Mouse (Mus musculus): ENCODE measurements around the gene Ptcd3. TPM values are rescaled to one million over a fixed set of nuclear protein-coding genes. Genes with fewer than 3 reads are reported as not detected.
A peak's percentile ranks its signal among the peaks of the same experiment; 100 is the strongest.
"Not testable (repeated sequence)": the region's sequence is repeated elsewhere in the genome, so short reads cannot be mapped to it uniquely, and the experiment has no call there.

Ptcd3 gene
- polyA plus RNA-seq, 1 experiment: 0.28 TPM

DNA sequence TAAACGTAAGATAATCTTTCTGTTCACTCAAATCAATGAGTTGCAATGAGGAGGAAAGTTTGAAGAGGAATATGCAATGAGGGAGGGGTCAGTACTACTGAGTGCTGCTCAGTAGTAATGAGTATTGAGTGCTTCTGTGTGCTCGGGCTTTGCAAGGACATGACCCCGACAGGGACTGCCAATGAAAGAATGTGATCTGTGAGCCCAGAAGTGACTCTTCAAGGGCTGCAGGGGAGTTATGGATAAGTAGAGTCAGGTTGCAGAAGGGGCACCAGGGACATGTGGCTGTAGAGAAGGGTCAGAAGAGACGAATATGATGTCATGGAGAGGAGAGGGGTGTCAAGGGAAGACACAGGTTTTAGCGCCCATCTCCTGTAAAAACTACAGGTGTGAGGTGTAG is 23.8 kb upstream of the Ptcd3 start:
- H3K9me3 ChIP-seq (ENCODE audit: control insufficient read depth, low read length): no peaks in the 10 kb centered on the region
- peaks cover 91% of the 10 kb centered on the region for H3K36me3 ChIP-seq (ENCODE audit: control insufficient read depth)
- H3K4me3 ChIP-seq (replicated peaks): no peak overlapping the region
- H3K4me1 ChIP-seq (ENCODE audit: control insufficient read depth): no peaks in the 10 kb centered on the region
- no peak for TF ChIP-seq TAL1 (IDR thresholded peaks at IDR 0.05; ENCODE audit: low read length)
- no peaks in the 10 kb centered on the region for H3K27me3 ChIP-seq (ENCODE audit: control insufficient read depth)

DNA sequence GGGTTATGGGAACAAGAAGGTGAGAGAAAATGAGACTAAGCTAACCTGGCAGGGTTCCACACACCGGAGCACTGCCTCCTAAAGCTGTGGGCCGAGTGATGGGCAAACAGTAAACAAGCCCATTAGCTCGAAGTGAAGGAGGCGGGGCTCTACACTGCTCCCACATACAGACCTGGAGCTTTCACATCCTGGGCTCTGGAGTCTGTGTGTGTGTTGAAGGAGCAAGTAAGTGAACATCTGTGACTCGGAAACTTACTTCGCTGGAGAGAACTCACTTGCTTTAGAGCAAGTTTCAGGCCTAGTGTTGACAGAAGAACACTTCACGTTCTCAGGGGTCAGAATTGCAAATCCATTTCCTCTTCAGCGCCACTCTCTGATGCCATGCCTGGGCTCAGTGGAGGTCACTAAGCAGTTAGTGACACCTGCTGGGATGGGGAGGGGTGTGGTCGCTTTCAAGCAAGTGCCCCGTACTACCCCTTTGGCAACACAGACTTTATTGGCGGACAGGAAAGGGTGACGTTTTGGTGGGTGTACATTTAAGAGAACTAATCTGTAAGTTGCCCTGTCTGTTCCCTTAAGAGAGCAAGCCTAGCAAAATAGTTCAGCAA is 22.4 kb upstream of the Ptcd3 start:
- H3K27me3 ChIP-seq (ENCODE audit: control insufficient read depth): no peaks in the 10 kb centered on the region
- TF ChIP-seq TAL1 (IDR thresholded peaks at IDR 0.05; ENCODE audit: low read length) (no peak), GATA1 (IDR thresholded peaks at IDR 0.05; ENCODE audit: low read length) (no peak)
- H3K36me3 ChIP-seq (ENCODE audit: control insufficient read depth): peaks cover 90% of the 10 kb centered on the region

DNA sequence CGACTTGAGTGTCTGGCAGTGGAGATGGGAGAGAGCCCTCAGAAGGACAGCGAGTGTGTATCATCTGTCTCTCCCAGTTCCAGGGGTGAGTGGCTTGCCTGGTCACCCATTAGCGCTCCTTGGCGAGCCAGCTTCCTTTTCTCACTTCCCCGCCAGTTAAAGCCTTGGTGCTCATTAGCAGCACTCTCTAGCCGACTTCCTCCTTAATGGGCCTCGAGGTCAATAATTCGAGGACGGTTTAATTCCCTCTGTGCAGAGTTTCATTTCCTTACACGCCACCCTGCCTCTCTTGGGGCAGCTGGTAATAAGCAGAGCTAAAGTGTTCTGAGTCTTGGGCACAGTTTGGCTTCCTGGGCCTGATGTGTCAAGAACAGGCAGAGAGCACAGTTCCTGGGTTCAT is 21.5 kb upstream of the Ptcd3 start:
- peaks cover 88% of the 10 kb centered on the region for H3K36me3 ChIP-seq (ENCODE audit: control insufficient read depth)
- H3K9me3 ChIP-seq (ENCODE audit: control insufficient read depth, low read length): no peaks in the 10 kb centered on the region
- H3K4me3 ChIP-seq (replicated peaks): no peak overlapping the region
- H3K4me1 ChIP-seq (ENCODE audit: control insufficient read depth): no peaks in the 10 kb centered on the region
- no peaks in the 10 kb centered on the region for H3K27me3 ChIP-seq (ENCODE audit: control insufficient read depth)
- TF ChIP-seq GATA1 (IDR thresholded peaks at IDR 0.05; ENCODE audit: low read length) (no peak), TAL1 (IDR thresholded peaks at IDR 0.05; ENCODE audit: low read length) (no peak)

More for the DNA sequence above, 22.4 kb upstream of the Ptcd3 start:
- Histone ChIP-seq H3K4me3 (replicated peaks) (no peak overlapping the region), H3K4me1 (ENCODE audit: control insufficient read depth) (no peaks in the 10 kb centered on the region), H3K9me3 (ENCODE audit: control insufficient read depth, low read length) (no peaks in the 10 kb centered on the region)

DNA sequence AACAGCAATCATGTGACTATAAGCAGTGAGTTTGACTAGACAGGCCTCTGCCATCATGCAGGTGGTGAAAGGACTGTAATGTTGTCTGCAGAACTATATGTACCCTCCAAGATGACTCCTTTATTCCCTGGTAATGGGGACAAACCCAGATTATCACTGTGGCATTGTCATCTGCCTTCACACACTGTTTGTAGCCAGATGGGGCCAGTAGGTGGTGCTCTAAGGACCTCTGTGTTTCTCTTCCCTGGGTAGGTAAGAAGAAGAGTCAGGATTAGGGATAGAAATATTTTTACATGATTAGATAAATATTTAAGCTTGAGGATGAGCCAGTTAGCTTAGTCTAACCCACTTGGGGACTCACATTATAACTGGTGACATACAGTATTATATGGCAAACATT is 19.4 kb upstream of the Ptcd3 start:
- Histone ChIP-seq H3K36me3 (ENCODE audit: control insufficient read depth) (peaks cover 90% of the 10 kb centered on the region), H3K9me3 (ENCODE audit: control insufficient read depth, low read length) (no peaks in the 10 kb centered on the region), H3K27me3 (ENCODE audit: control insufficient read depth) (no peaks in the 10 kb centered on the region), H3K4me3 (replicated peaks) (no peak overlapping the region), H3K4me1 (ENCODE audit: control insufficient read depth) (no peaks in the 10 kb centered on the region)
- TF ChIP-seq TAL1 (IDR thresholded peaks at IDR 0.05; ENCODE audit: low read length) (no peak), GATA1 (IDR thresholded peaks at IDR 0.05; ENCODE audit: low read length) (no peak)

DNA sequence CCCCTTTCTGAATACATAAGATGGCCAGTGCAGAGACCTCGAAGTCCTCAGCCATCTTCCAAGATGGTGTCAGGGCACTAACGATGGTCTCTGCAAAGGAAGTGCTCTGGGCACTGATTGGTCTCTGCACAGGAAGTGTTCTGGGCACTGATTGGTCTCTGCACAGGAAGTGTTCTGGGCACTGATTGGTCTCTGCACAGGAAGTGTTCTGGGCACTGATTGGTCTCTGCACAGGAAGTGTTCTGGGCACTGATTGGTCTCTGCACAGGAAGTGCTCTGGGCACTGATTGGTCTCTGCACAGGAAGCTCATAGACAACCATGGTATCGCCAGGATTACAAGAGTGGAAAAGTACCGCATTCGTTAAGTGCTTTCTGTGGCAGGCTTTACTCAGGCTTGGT is 16.7 kb upstream of the Ptcd3 start:
- H3K4me3 ChIP-seq (replicated peaks); H3K27me3 ChIP-seq (ENCODE audit: control insufficient read depth); H3K9me3 ChIP-seq (ENCODE audit: control insufficient read depth, low read length); H3K4me1 ChIP-seq (ENCODE audit: control insufficient read depth): not testable (repeated sequence)
- H3K36me3 ChIP-seq (ENCODE audit: control insufficient read depth): peaks cover 89% of the 10 kb centered on the region

DNA sequence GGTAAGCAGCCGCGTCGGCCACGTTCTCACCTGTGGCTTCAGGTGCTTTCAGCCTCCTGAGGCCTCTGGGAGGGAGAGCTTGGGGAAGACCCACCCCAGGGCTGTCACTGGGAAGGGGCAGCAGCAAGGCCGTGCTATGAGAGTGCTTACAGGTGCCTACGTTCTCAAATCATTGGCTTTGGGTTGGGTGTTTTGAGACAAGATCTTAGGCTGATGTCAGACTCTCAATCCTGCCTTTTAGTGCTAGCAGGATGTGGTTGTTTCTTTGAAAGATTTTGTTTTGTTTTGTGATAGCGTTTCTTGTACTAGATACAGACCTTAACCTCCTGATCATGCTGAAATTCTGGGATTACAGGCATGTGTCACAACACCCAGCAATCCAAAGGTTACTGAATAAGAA is 12.2 kb upstream of the Ptcd3 start:
- Histone ChIP-seq H3K4me1 (ENCODE audit: control insufficient read depth) (no peaks in the 10 kb centered on the region), H3K4me3 (replicated peaks) (no peak overlapping the region), H3K36me3 (ENCODE audit: control insufficient read depth) (peaks cover 92% of the 10 kb centered on the region), H3K27me3 (ENCODE audit: control insufficient read depth) (no peaks in the 10 kb centered on the region), H3K9me3 (ENCODE audit: control insufficient read depth, low read length) (no peaks in the 10 kb centered on the region)
- TF ChIP-seq TAL1 (IDR thresholded peaks at IDR 0.05; ENCODE audit: low read length) (no peak), GATA1 (IDR thresholded peaks at IDR 0.05; ENCODE audit: low read length) (no peak)

DNA sequence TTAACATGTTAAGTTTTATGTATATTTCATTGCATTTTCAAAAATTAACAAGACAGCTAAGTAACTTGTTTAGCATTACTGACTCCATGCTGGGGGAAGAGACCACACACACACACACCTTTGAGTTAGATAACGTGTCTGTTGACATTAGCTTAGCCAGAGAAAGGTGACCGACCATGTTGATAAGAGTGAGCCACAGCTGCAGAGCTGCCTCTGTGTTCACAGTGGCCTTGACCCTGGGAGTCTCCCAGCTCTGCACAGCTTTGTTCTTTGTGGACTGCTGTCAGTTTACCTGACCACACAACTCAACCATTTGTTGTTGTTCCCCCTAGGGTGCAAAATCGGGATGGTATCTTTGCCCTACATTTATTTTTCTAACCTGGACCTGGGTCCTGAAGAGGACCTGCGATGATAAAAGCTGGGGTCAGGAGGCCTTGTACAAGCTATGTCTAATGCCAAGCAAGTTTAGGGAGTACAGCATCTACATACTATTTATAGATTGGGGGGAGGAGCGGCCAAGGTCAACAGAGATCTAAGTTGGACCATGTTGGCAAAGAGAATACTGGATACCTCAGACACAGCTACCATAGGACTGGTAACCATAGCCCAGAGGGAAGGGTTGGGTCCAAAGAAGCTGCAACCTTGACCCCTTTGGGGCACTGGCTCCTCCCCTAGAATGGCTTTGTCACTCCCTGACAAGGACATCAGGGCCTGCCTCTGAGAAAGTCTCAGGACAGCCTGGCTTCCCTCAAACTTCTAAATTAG is 3.3 kb upstream of the Ptcd3 start:
- H3K36me3 ChIP-seq (ENCODE audit: control insufficient read depth): peaks cover 43% of the 10 kb centered on the region
- H3K4me1 ChIP-seq (ENCODE audit: control insufficient read depth): peaks cover 38% of the 10 kb centered on the region
- H3K4me3 ChIP-seq (replicated peaks): no peak overlapping the region
- H3K27me3 ChIP-seq (ENCODE audit: control insufficient read depth): no peaks in the 10 kb centered on the region
- TF ChIP-seq GATA1 (IDR thresholded peaks at IDR 0.05; ENCODE audit: low read length): no peak
- no peak for TF ChIP-seq TAL1 (IDR thresholded peaks at IDR 0.05; ENCODE audit: low read length)
- H3K9me3 ChIP-seq (ENCODE audit: control insufficient read depth, low read length): no peaks in the 10 kb centered on the region

DNA sequence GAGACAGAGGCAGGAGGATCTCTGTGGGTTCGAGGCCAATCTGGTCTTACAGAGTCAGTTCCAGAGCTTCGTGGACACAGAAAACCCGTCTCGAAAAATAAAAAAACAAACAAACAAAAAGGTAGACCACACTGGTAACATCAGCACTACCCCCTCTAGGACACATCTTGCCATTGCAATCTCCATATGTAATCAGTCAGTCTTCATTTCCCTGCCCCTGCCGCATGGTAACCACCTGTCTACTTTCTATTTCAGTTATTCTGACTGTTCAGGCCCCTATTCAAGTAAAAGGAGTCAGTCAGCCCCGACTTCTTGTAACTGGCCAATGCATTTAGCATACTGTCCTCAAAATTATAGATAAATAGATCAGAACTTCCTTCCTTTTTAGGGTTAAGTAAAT is 1.3 kb upstream of the Ptcd3 start:
- Histone ChIP-seq H3K36me3 (ENCODE audit: control insufficient read depth) (peaks cover 44% of the 10 kb centered on the region), H3K4me3 (replicated peaks) (peak overlapping the region; percentile 72), H3K4me1 (ENCODE audit: control insufficient read depth) (peaks cover 39% of the 10 kb centered on the region), H3K27me3 (ENCODE audit: control insufficient read depth) (no peaks in the 10 kb centered on the region), H3K9me3 (ENCODE audit: control insufficient read depth, low read length) (no peaks in the 10 kb centered on the region)
- TF ChIP-seq TAL1 (IDR thresholded peaks at IDR 0.05; ENCODE audit: low read length) (no peak), GATA1 (IDR thresholded peaks at IDR 0.05; ENCODE audit: low read length) (no peak)

DNA sequence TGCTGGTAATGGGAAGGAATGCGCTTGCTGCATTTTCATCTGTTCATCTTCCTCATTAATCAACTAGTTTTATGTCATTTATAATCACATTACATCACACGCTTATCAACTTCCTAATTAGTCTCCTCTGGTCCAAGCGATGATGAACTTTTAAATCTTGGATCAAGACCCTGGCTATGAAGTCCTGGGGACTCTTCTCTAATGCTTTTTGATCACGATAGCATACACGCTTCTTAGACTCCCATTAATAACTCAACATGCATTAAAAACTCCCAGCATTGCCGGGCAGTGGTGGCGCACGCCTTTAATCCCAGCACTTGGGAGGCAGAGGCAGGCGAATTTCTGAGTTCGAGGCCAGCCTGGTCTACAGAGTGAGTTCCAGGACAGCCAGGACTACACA is 834 bp upstream of the Ptcd3 start:
- Histone ChIP-seq H3K4me1 (ENCODE audit: control insufficient read depth) (peaks cover 39% of the 10 kb centered on the region), H3K9me3 (ENCODE audit: control insufficient read depth, low read length) (no peaks in the 10 kb centered on the region), H3K36me3 (ENCODE audit: control insufficient read depth) (peaks cover 45% of the 10 kb centered on the region), H3K27me3 (ENCODE audit: control insufficient read depth) (no peaks in the 10 kb centered on the region), H3K4me3 (replicated peaks) (peak overlapping the region; percentile 72)
- TF ChIP-seq TAL1 (IDR thresholded peaks at IDR 0.05; ENCODE audit: low read length): no peak
- no peak for TF ChIP-seq GATA1 (IDR thresholded peaks at IDR 0.05; ENCODE audit: low read length)

Data from erythroblast, embryonic 14.5 days (primary cell).